In genomic region chr1:98350095-98350549, GRCm38 (mm10) we compare ENCODE assay signal across 9 mouse cellular contexts.
A peak's percentile ranks its signal among the peaks of the same experiment; 100 is the strongest.
DNase-seq lines count a peak whose midpoint lies in the region; ATAC-seq lines count a peak whose summit lies in the region.
"Had no signal": no experiment of that assay in that cellular context is flagged by ENCODE, and none has a peak within 500 bp of the region (broad histone marks: within the 10 kb centered on the region; RNA-seq: fewer than 3 reads in every experiment).

No protein-coding gene starts in this region.

- H3K4me2 ChIP-seq in hindbrain, embryonic 15.5 days = no peak overlapping the region
- no peak overlapping the region for H3K4me2 ChIP-seq in midbrain, embryonic 12.5 days (replicated peaks)
- H3K4me2 ChIP-seq: heart, embryonic 13.5 days had no signal

- no peaks in the 10 kb centered on the region for H3K36me3 ChIP-seq in hindbrain, embryonic 15.5 days
- H3K36me3 ChIP-seq in midbrain, embryonic 12.5 days = no peaks in the 10 kb centered on the region
- H3K36me3 ChIP-seq: heart, embryonic 13.5 days had no signal

- DNase-seq in frontal cortex, adult 2 months (ENCODE audit: extremely low spot score in 1 of 2, low spot score in 1 of 2) = peak; percentile 3 to 89
- DNase-seq in frontal cortex, postnatal 25 days (ENCODE audit: low spot score in 2 of 2) = no peak
- peak; percentile 31 for DNase-seq in right cerebral cortex, adult 18-20 months
- no peak for DNase-seq in right cerebral cortex, postnatal 25 days
- DNase-seq in urinary bladder, postnatal 36 days (ENCODE audit: low spot score in 2 of 2) = no peak

- no peaks in the 10 kb centered on the region for H3K27me3 ChIP-seq in hindbrain, embryonic 15.5 days
- H3K27me3 ChIP-seq in midbrain, embryonic 12.5 days = no peaks in the 10 kb centered on the region
- H3K27me3 ChIP-seq: heart, embryonic 13.5 days had no signal

- ATAC-seq in hindbrain, embryonic 15.5 days (ENCODE audit: low FRiP score, low read depth) = peak; percentile 84
- peak; percentile 76 for ATAC-seq in midbrain, embryonic 12.5 days (ENCODE audit: low FRiP score, low read depth)
- no peak for ATAC-seq in inflammation-experienced regulatory T-cells, adult 6 months

- H3K4me3 ChIP-seq in hindbrain, embryonic 15.5 days = no peak overlapping the region
- H3K4me3 ChIP-seq in midbrain, embryonic 12.5 days = no peak overlapping the region
- H3K4me3 ChIP-seq: heart, embryonic 13.5 days had no signal

- H3K9ac ChIP-seq in hindbrain, embryonic 15.5 days = no peak overlapping the region
- no peak overlapping the region for H3K9ac ChIP-seq in midbrain, embryonic 12.5 days (replicated peaks)
- H3K9ac ChIP-seq: heart, embryonic 13.5 days had no signal

- no peaks in the 10 kb centered on the region for H3K9me3 ChIP-seq in hindbrain, embryonic 15.5 days
- no peaks in the 10 kb centered on the region for H3K9me3 ChIP-seq in midbrain, embryonic 12.5 days
- H3K9me3 ChIP-seq: heart, embryonic 13.5 days had no signal

- 36% methylated on average over 4 of the region's 4 CpGs for WGBS in hindbrain, embryonic 15.5 days
- 37% methylated on average over 4 of the region's 4 CpGs for WGBS in midbrain, embryonic 12.5 days

- no peak overlapping the region for H3K27ac ChIP-seq in hindbrain, embryonic 15.5 days (replicated peaks)
- H3K27ac ChIP-seq in midbrain, embryonic 12.5 days (replicated peaks) = no peak overlapping the region
- H3K27ac ChIP-seq: heart, embryonic 13.5 days had no signal

- peaks cover 4% of the 10 kb centered on the region; the same call in 1 of the 2 replicates for H3K4me1 ChIP-seq in hindbrain, embryonic 15.5 days (replicated peaks)
- peaks cover 3% of the 10 kb centered on the region; the same call in 1 of the 2 replicates for H3K4me1 ChIP-seq in midbrain, embryonic 12.5 days
- H3K4me1 ChIP-seq: heart, embryonic 13.5 days had no signal

Comparison
In these comparisons a context has a peak if more than half of its experiments do, and no peak if none do; other contexts are left out.
1. DNase-seq: peak in frontal cortex, adult 2 months (2 of 2) and right cerebral cortex, adult 18-20 months (single experiment); none in frontal cortex, postnatal 25 days (0 of 2), right cerebral cortex, postnatal 25 days (single experiment) and urinary bladder, postnatal 36 days (0 of 2).